Mouse (Mus musculus) megakaryocyte, embryonic 14.5 days (primary cell): Measurements from ENCODE around the gene Fads2.

ENCODE experiments used
- FLI1 ChIP-seq: IDR thresholded peaks from 2 replicates; pipeline ENCODE4 v1.6.1; 2012; ENCODE audit warnings: low read length, inconsistent platforms, mixed read lengths
- GATA1 ChIP-seq: IDR thresholded peaks from 3 replicates; pipeline ENCODE4 v1.6.1; 2012; ENCODE audit warnings: mixed read lengths, low read length, inconsistent platforms, borderline replicate concordance

DNA sequence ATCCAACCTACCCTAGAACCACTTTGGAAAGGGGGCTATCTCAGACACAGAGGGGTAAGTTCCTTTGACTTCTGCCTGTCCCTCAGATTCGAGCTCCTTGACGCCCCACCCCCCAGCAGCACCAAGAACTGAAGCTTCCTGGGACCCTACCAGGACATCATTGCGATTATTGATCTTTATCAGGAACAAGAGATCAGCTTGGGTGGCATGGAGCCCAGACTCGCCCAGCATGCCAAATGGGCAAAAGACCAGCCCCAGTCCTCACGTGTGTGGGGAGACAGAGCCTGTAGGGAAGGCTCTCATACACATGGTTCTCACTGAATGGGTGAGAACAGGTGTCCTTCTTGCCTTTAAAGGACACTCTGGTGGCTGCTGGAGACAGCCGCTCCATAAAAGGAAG is 2.7 kb upstream of the Fads2 start:
- TF ChIP-seq GATA1: no peak
- no peak for TF ChIP-seq FLI1
